ENCODE assay signal across 27 mouse cellular contexts in genomic region chr1:190123404-190123803, GRCm38 (mm10). TPM values are rescaled to one million over a fixed set of nuclear protein-coding genes. Genes with fewer than 3 reads are reported as not detected.
DNase-seq lines count a peak whose midpoint lies in the region; ATAC-seq and TF ChIP-seq lines count a peak whose summit lies in the region.
"Had no signal": no experiment of that assay in that cellular context is flagged by ENCODE, and none has a peak within 500 bp of the region (broad histone marks: within the 10 kb centered on the region; RNA-seq: fewer than 3 reads in every experiment).

No protein-coding gene starts in this region.

- TF ChIP-seq POLR2A in heart, adult 2 months (IDR thresholded peaks at IDR 0.05; ENCODE audit: insufficient read depth, low read depth, low read length) = no peak

- no peak for TF ChIP-seq EP300 in heart, adult 2 months (IDR thresholded peaks at IDR 0.05; ENCODE audit: insufficient read depth, low read depth, low read length)

- no peaks in the 10 kb centered on the region for H3K79me2 ChIP-seq in heart, adult 2 months (replicated peaks; ENCODE audit: control insufficient read depth, insufficient read depth, low read length)

- no peak for TF ChIP-seq CTCF in heart, adult 2 months (IDR thresholded peaks at IDR 0.05)
- no peak for TF ChIP-seq CTCF in layer of hippocampus, adult 2 months (conservative IDR thresholded peaks at IDR 0.05)

- H3K36me3 ChIP-seq in heart, embryonic 13.5 days = peaks cover 42% of the 10 kb centered on the region
- H3K36me3 ChIP-seq in heart, embryonic 16.5 days (ENCODE audit: control insufficient read depth, insufficient read depth) = peaks cover 10% of the 10 kb centered on the region; the same call in 1 of the 2 replicates
- peaks cover 7% of the 10 kb centered on the region for H3K36me3 ChIP-seq in heart, adult 2 months (ENCODE audit: control insufficient read depth, insufficient read depth, low read length)
- H3K36me3 ChIP-seq: embryonic facial prominence, embryonic 12.5 days; embryonic facial prominence, embryonic 15.5 days; intestine, embryonic 15.5 days had no signal

- no peak for DNase-seq in heart, postnatal 25 days (ENCODE audit: low spot score)
- no peak for DNase-seq in heart, adult 2 months
- no peak for DNase-seq in layer of hippocampus, adult 2 months (ENCODE audit: low spot score in 2 of 2)
- no peak for DNase-seq in layer of hippocampus, adult 8-10 months (ENCODE audit: low spot score in 2 of 2)
- DNase-seq: adrenal gland, adult 2 months; adrenal gland, postnatal 14 days; cerebellum, adult 11 months; cerebellum, adult 2 months; cerebellum, adult 9-11 months; cerebellum, postnatal 25 days; forebrain, postnatal 0 days; gastrocnemius, adult 2 months; gastrocnemius, postnatal 14 days; kidney, adult 11 months; kidney, adult 8-10 months had no signal

- H3K27me3 ChIP-seq in heart, embryonic 13.5 days (replicated peaks) = no peaks in the 10 kb centered on the region
- no peaks in the 10 kb centered on the region for H3K27me3 ChIP-seq in heart, embryonic 16.5 days (ENCODE audit: control insufficient read depth, insufficient read depth, low read length)
- no peaks in the 10 kb centered on the region for H3K27me3 ChIP-seq in heart, adult 2 months (ENCODE audit: control insufficient read depth, insufficient read depth, low read length)
- H3K27me3 ChIP-seq: embryonic facial prominence, embryonic 15.5 days; hindbrain, embryonic 13.5 days; intestine, embryonic 15.5 days had no signal

- ATAC-seq in heart, embryonic 13.5 days (ENCODE audit: extremely low read depth, insufficient number of reproducible peaks, low FRiP score, low TSS enrichment) = no peak
- ATAC-seq in heart, embryonic 16.5 days (replicated peaks; ENCODE audit: extremely low read depth, insufficient read depth, low FRiP score) = no peak
- ATAC-seq: CD4-positive, CD25-positive, alpha-beta regulatory T cell, adult 4 months; forebrain, embryonic 14.5 days; forebrain, postnatal 0 days; hindbrain, embryonic 16.5 days; intestine, embryonic 15.5 days had no signal

- no peak overlapping the region for H3K4me2 ChIP-seq in heart, embryonic 13.5 days
- H3K4me2 ChIP-seq in heart, embryonic 16.5 days (ENCODE audit: low read depth, low read length) = no peak overlapping the region
- H3K4me2 ChIP-seq: embryonic facial prominence, embryonic 12.5 days; embryonic facial prominence, embryonic 15.5 days; hindbrain, embryonic 13.5 days; intestine, embryonic 15.5 days had no signal

- intact Hi-C loops in heart, postnatal 25 days (cut with DNase I) = no loop called here
- intact Hi-C loops in heart, adult 2 months (cut with DNase I) = loop anchor here (5.0 kb wide), 1 partner anchor 71 kb away; no protein-coding TSS in a partner anchor

- no peak overlapping the region for H3K9ac ChIP-seq in heart, embryonic 13.5 days
- no peak overlapping the region for H3K9ac ChIP-seq in heart, embryonic 16.5 days (ENCODE audit: low read length)
- no peak overlapping the region for H3K9ac ChIP-seq in heart, adult 2 months (ENCODE audit: low read depth, low read length)
- H3K9ac ChIP-seq: embryonic facial prominence, embryonic 12.5 days; embryonic facial prominence, embryonic 15.5 days; forebrain, postnatal 0 days; hindbrain, embryonic 13.5 days; intestine, embryonic 15.5 days had no signal

- no peak overlapping the region for H3K4me3 ChIP-seq in heart, embryonic 13.5 days
- H3K4me3 ChIP-seq in heart, embryonic 16.5 days (ENCODE audit: low read length) = no peak overlapping the region
- no peak overlapping the region for H3K4me3 ChIP-seq in heart, adult 2 months
- no peak overlapping the region for H3K4me3 ChIP-seq in layer of hippocampus, adult 2 months
- H3K4me3 ChIP-seq: embryonic facial prominence, embryonic 12.5 days; embryonic facial prominence, embryonic 15.5 days; gastrocnemius, adult 2 months; hindbrain, embryonic 10.5 days; hindbrain, embryonic 13.5 days; intestine, embryonic 15.5 days had no signal

- 56% methylated on average over 13 of the region's 13 CpGs for WGBS in heart, embryonic 13.5 days
- WGBS in heart, embryonic 16.5 days = 47% methylated on average over 13 of the region's 13 CpGs
- 59% methylated on average over 13 of the region's 13 CpGs for WGBS in heart, adult 2 months

- no peaks in the 10 kb centered on the region for H3K9me3 ChIP-seq in heart, embryonic 13.5 days
- H3K9me3 ChIP-seq in heart, embryonic 16.5 days (replicated peaks; ENCODE audit: control insufficient read depth, low read length) = no peaks in the 10 kb centered on the region
- H3K9me3 ChIP-seq: embryonic facial prominence, embryonic 12.5 days; embryonic facial prominence, embryonic 15.5 days; hindbrain, embryonic 10.5 days; hindbrain, embryonic 13.5 days; intestine, embryonic 15.5 days had no signal

- peaks cover 54% of the 10 kb centered on the region for H3K4me1 ChIP-seq in heart, embryonic 13.5 days
- peaks cover 36% of the 10 kb centered on the region for H3K4me1 ChIP-seq in heart, embryonic 16.5 days (ENCODE audit: control insufficient read depth, insufficient read depth, low read length)
- peaks cover 5% of the 10 kb centered on the region; the same call in 1 of the 2 replicates for H3K4me1 ChIP-seq in heart, adult 2 months (ENCODE audit: control insufficient read depth, insufficient read depth, low read length)
- H3K4me1 ChIP-seq: intestine, embryonic 15.5 days had no signal

- H3K27ac ChIP-seq in heart, embryonic 13.5 days (replicated peaks) = peak overlapping the region; percentile 74
- peak overlapping the region; percentile 78 for H3K27ac ChIP-seq in heart, embryonic 16.5 days (ENCODE audit: low read length)
- no peak overlapping the region; the same call in 1 of the 2 replicates for H3K27ac ChIP-seq in heart, adult 2 months
- H3K27ac ChIP-seq in layer of hippocampus, adult 2 months = peak overlapping the region; percentile 20; the same call in 1 of the 2 replicates
- H3K27ac ChIP-seq: embryonic facial prominence, embryonic 12.5 days; embryonic facial prominence, embryonic 15.5 days; gastrocnemius, adult 2 months; hindbrain, embryonic 10.5 days; hindbrain, embryonic 13.5 days; intestine, embryonic 15.5 days had no signal

RNA-seq across cellular contexts. Expression of gene Prox1, which starts 47.1 kb away (rescaled TPM):
- 16.0 and 17.5 TPM in 2 replicates for polyA plus RNA-seq in heart, embryonic 13.5 days (2015; fragmentation: Nextera tagmentation; extraction: Ambion mirVana)
- 10 to 100 TPM; 48.8 to 48.9 TPM for total RNA-seq in heart, postnatal 25 days (2021)
- polyA plus RNA-seq in heart, embryonic 16.5 days (2015; fragmentation: Nextera tagmentation; extraction: Ambion mirVana) = 16.4 and 17.7 TPM in 2 replicates
- total RNA-seq in heart, adult 2 months (2021) = 10 to 100 TPM; 46.2 to 57.3 TPM
- polyA plus RNA-seq in heart, adult 2 months (2012; rRNA removed) = 12.1 and 21.7 TPM in 2 replicates
- total RNA-seq in layer of hippocampus, adult 2 months (2021) = 100 to 1,000 TPM; 102 to 112 TPM
- total RNA-seq in layer of hippocampus, adult 8-10 months (2022) = 10 to 100 TPM; 62.2 to 75.9 (median 71.3) TPM
- total RNA-seq: common myeloid progenitor, adult 5-6 weeks; MEL had no signal
